Mouse (Mus musculus) kidney, embryonic 14.5 days (tissue): ENCODE results near the gene Msrb3. TPM values are rescaled to one million over a fixed set of nuclear protein-coding genes. Genes with fewer than 3 reads are reported as not detected.

Source experiments
- ATAC-seq: fragments of 200-750 bp; cut with Nextera tagmentation; 2 replicates; pipeline ENCODE4 v1.8.0; 2017; ENCODE audit warnings: moderate number of reproducible peaks, mild to moderate bottlenecking, moderate TSS enrichment, moderate library complexity; ENCODE audit not compliant: low FRiP score, low TSS enrichment
- H3K27ac ChIP-seq: fragments of 300-500 bp; sonication (generic); 2 replicates; pipeline ENCODE4 v1.5.1; 2014; ENCODE audit warnings: low read depth, mild to moderate bottlenecking, low read length, moderate library complexity, mixed read lengths
- H3K27me3 ChIP-seq: fragments of 300-500 bp; sonication (generic); 2 replicates; pipeline ENCODE4 v1.6.1; 2014; ENCODE audit warnings: mild to moderate bottlenecking, low read length; ENCODE audit not compliant: control insufficient read depth, insufficient read depth
- H3K36me3 ChIP-seq: fragments of 300-500 bp; sonication (generic); 2 replicates; pipeline ENCODE4 v1.6.1; 2014; ENCODE audit warnings: low read length, mixed read lengths; ENCODE audit not compliant: control insufficient read depth, insufficient read depth
- H3K4me1 ChIP-seq: fragments of 300-500 bp; sonication (generic); 2 replicates; pipeline ENCODE4 v1.6.1; 2014; ENCODE audit warnings: low read length, mixed read lengths; ENCODE audit not compliant: control insufficient read depth, insufficient read depth
- H3K4me2 ChIP-seq: fragments of 300-500 bp; sonication (generic); replicated peaks from 2 replicates; pipeline ENCODE4 v1.6.1; 2014; ENCODE audit warnings: low read depth, mild to moderate bottlenecking, low read length
- H3K4me3 ChIP-seq: fragments of 300-500 bp; sonication (generic); 2 replicates; pipeline ENCODE4 v1.5.1; 2014; ENCODE audit warnings: mild to moderate bottlenecking, low read length
- H3K9ac ChIP-seq: fragments of 300-500 bp; sonication (generic); 2 replicates; pipeline ENCODE4 v1.6.1; 2014; ENCODE audit warnings: low read depth, mild to moderate bottlenecking, low read length, moderate library complexity
- H3K9me3 ChIP-seq: fragments of 300-500 bp; sonication (generic); 2 replicates; pipeline ENCODE4 v1.6.1; 2016; ENCODE audit warnings: low read length; ENCODE audit not compliant: control insufficient read depth
- WGBS: fragments of 180-500 bp; shearing (Covaris S2); extraction: QIAGEN DNeasy Blood & Tissue Kit; methylation state at CpG from one replicate; pipeline ENCODE4 v1.1.7; 2014; 5-methylcytosine and 5-hydroxymethylcytosine counted together
- polyA plus RNA-seq: library from polyadenylated mRNA; unstranded; fragments of >200 nt; fragmentation: Nextera tagmentation; extraction: Ambion mirVana; gene quantifications from 2 replicates; pipeline ENCODE4 v1.2.1, GENCODE M21; 2014

Msrb3 gene
- polyA plus RNA-seq, 1 experiment from 2014 or later, result 10.2 TPM

GRCm38 (mm10) chr10:120861674-120862073 is 37.2 kb downstream of the Msrb3 start:
- Histone ChIP-seq H3K27me3 (no peaks in the 10 kb centered on the region), H3K4me2 (no peak overlapping the region), H3K4me3 (no peak overlapping the region), H3K27ac (no peak overlapping the region), H3K9ac (no peak overlapping the region), H3K4me1 (0 out of 2 replicates have a peak, but pooled peaks cover 3% of the 10 kb centered on the region), H3K9me3 (no peaks in the 10 kb centered on the region), H3K36me3 (no peaks in the 10 kb centered on the region)
- 89% methylated on average over 12 of the region's 12 CpGs for WGBS
- no peak for ATAC-seq

DNA sequence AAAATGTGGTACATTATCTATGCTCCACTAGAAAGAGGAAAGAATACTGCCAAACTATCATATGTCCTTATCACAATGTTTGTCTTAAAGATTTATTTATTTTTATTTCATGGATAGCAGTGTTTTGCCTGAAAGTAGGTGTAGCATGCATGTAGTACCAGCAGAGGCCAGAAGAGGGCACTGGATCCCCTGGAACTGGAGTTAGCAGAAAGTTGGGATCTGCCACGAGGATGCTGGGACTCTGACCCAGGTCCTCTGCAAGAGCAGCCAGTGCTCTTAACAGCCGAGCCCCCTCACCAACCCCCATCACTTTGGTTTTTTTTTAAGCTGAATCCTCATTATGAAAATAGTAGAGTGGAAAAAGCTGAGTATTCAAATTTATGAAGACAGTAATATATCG is 37.7 kb downstream of the Msrb3 start:
- Histone ChIP-seq H3K27me3 (no peaks in the 10 kb centered on the region), H3K4me3 (no peak overlapping the region), H3K9me3 (no peaks in the 10 kb centered on the region), H3K36me3 (no peaks in the 10 kb centered on the region), H3K27ac (no peak overlapping the region), H3K4me2 (no peak overlapping the region), H3K4me1 (0 out of 2 replicates have a peak, but pooled peaks cover 3% of the 10 kb centered on the region), H3K9ac (no peak overlapping the region)
- 85% methylated on average over 3 of the region's 3 CpGs for WGBS
- ATAC-seq, result no peak

DNA sequence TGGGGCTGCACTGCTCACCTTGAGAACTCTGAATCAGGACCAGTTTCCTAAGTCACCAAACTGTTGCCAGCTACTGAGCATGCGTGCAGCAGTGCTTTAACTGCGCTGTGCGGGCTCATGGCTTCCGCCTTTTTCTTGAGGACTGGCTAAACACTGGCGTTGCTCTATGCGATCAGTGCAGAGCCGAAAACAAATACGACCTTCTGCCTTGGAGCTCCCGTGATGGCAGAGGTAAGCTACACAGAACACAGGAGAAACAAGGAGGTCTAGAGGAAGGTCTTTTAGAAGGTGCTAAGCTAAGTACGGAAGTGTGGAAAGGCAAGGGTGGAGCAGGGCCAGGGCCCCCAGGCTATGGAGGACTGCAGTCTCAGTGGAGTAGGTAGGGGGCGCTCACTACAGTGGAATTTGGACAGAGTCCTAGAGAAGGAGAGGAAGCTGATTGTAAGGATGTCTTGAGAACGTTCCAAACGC is 41.3 kb downstream of the Msrb3 start:
- no peak overlapping the region for H3K4me3 ChIP-seq
- H3K27ac ChIP-seq, result no peak overlapping the region
- no peaks in the 10 kb centered on the region for H3K27me3 ChIP-seq
- H3K4me2 ChIP-seq, result peak overlapping the region; percentile 24; the same call in 1 of the 2 replicates
- no peak overlapping the region for H3K9ac ChIP-seq
- H3K9me3 ChIP-seq, result no peaks in the 10 kb centered on the region
- 0 out of 2 replicates have a peak, but pooled peaks cover 5% of the 10 kb centered on the region for H3K4me1 ChIP-seq
- WGBS, result 35% methylated on average over 13 of the region's 13 CpGs
- no peaks in the 10 kb centered on the region for H3K36me3 ChIP-seq
- ATAC-seq, result peak; percentile 82

GRCm38 (mm10) chr10:120854329-120854728 is 44.6 kb downstream of the Msrb3 start:
- ATAC-seq, result no peak
- 76% methylated on average over 10 of the region's 10 CpGs for WGBS
- H3K4me1 ChIP-seq, result peaks cover 17% of the 10 kb centered on the region
- no peak overlapping the region for H3K9ac ChIP-seq
- no peak overlapping the region for H3K4me3 ChIP-seq
- H3K27ac ChIP-seq, result no peak overlapping the region
- no peaks in the 10 kb centered on the region for H3K9me3 ChIP-seq
- no peak overlapping the region for H3K4me2 ChIP-seq
- no peaks in the 10 kb centered on the region for H3K36me3 ChIP-seq
- H3K27me3 ChIP-seq, result no peaks in the 10 kb centered on the region

- Histone ChIP-seq H3K27ac (no peak overlapping the region), H3K4me1 (peaks cover 17% of the 10 kb centered on the region), H3K9ac (no peak overlapping the region), H3K36me3 (no peaks in the 10 kb centered on the region), H3K4me3 (no peak overlapping the region), H3K27me3 (no peaks in the 10 kb centered on the region), H3K9me3 (no peaks in the 10 kb centered on the region), H3K4me2 (no peak overlapping the region)
- no peak for ATAC-seq
- WGBS, result 57% methylated on average over 9 of the region's 9 CpGs
Observed at GRCm38 (mm10) chr10:120853816-120854215, 45.1 kb downstream of the Msrb3 start.

DNA sequence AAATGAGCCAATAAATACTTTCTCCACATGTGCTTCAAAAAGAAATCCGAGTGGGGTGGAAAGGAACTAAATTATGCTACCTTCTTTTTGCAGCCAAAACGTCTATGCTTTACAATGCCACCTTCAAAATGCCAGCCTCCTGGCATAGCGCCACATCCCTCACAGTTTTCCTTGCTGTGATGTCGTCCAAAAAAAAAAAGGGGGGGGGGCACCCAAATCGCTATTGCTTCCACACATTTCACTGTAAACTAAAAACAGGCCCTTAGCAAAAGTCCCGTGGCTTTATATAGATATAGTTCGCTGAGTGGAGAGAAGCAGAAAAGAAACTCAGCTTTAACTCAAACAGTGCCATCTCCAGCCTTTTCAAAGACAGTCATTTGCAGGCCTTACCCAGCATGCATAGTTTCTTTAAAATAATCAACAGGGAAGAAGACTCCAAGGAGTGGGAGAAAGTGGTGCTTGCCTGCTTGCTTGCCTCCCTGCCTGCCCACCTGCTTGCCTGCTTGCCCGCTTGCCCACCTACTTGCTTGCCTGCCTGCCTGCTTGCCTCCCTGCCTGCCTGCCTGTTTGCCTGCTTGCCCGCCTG is 47.6 kb downstream of the Msrb3 start:
- Histone ChIP-seq H3K27ac (no peak overlapping the region), H3K4me2 (no peak overlapping the region), H3K9ac (no peak overlapping the region), H3K4me3 (no peak overlapping the region), H3K27me3 (no peaks in the 10 kb centered on the region), H3K9me3 (no peaks in the 10 kb centered on the region), H3K4me1 (peaks cover 14% of the 10 kb centered on the region), H3K36me3 (no peaks in the 10 kb centered on the region)
- ATAC-seq, result no peak
- WGBS, result 60% methylated on average over 9 of the region's 9 CpGs

GRCm38 (mm10) chr10:120850391-120851195 is 48.3 kb downstream of the Msrb3 start:
- H3K36me3 ChIP-seq, result no peaks in the 10 kb centered on the region
- peaks cover 14% of the 10 kb centered on the region for H3K4me1 ChIP-seq
- 42% methylated on average over 24 of the region's 24 CpGs for WGBS
- peak overlapping the region; percentile 70; the same call in 1 of the 2 replicates for H3K27ac ChIP-seq
- H3K9me3 ChIP-seq, result no peaks in the 10 kb centered on the region
- no peak overlapping the region for H3K4me3 ChIP-seq
- H3K27me3 ChIP-seq, result no peaks in the 10 kb centered on the region
- peak overlapping the region; percentile 30 for H3K4me2 ChIP-seq
- no peak overlapping the region for H3K9ac ChIP-seq
- ATAC-seq, result peak; percentile 43

- Histone ChIP-seq H3K4me1 (peaks cover 14% of the 10 kb centered on the region), H3K27me3 (no peaks in the 10 kb centered on the region), H3K4me2 (no peak overlapping the region), H3K9ac (no peak overlapping the region), H3K27ac (no peak overlapping the region), H3K9me3 (no peaks in the 10 kb centered on the region), H3K4me3 (no peak overlapping the region), H3K36me3 (no peaks in the 10 kb centered on the region)
- 74% methylated on average over 7 of the region's 7 CpGs for WGBS
- ATAC-seq, result no peak
Observed at GRCm38 (mm10) chr10:120848677-120849076, 50.2 kb downstream of the Msrb3 start.

DNA sequence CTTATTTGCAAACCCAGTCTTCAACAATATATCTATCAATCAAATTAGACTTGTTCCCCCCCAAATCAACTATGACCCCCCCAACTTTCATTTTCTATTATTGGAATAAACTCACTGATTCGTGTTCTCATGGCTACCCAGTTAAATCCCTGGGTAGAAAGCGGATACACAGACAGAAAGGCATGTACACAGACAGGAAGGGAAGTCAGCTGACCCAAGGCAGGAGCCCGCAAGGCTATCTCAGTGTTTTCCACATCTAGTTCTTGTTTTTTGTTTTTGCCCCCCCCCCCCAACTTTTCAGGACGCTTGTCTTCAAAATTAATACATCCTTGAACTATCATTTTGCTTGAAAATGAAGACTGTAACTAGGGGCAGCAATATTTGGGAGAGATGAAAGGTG is 51.1 kb downstream of the Msrb3 start:
- H3K27me3 ChIP-seq, result no peaks in the 10 kb centered on the region
- ATAC-seq, result no peak
- H3K4me2 ChIP-seq, result no peak overlapping the region
- H3K27ac ChIP-seq, result no peak overlapping the region
- H3K9me3 ChIP-seq, result no peaks in the 10 kb centered on the region
- WGBS, result 88% methylated on average over 4 of the region's 4 CpGs
- H3K4me1 ChIP-seq, result peaks cover 12% of the 10 kb centered on the region
- no peaks in the 10 kb centered on the region for H3K36me3 ChIP-seq
- H3K9ac ChIP-seq, result no peak overlapping the region
- H3K4me3 ChIP-seq, result no peak overlapping the region
